Mouse (Mus musculus): ENCODE results near the gene Ppp4c. TPM values are rescaled to one million over a fixed set of nuclear protein-coding genes. Genes with fewer than 3 reads are reported as not detected.
"Not testable (repeated sequence)": the region's sequence is repeated elsewhere in the genome, so short reads cannot be mapped to it uniquely, and the experiment has no call there.

Ppp4c gene
- polyA plus RNA-seq, 1 experiment: 85.1 TPM

DNA sequence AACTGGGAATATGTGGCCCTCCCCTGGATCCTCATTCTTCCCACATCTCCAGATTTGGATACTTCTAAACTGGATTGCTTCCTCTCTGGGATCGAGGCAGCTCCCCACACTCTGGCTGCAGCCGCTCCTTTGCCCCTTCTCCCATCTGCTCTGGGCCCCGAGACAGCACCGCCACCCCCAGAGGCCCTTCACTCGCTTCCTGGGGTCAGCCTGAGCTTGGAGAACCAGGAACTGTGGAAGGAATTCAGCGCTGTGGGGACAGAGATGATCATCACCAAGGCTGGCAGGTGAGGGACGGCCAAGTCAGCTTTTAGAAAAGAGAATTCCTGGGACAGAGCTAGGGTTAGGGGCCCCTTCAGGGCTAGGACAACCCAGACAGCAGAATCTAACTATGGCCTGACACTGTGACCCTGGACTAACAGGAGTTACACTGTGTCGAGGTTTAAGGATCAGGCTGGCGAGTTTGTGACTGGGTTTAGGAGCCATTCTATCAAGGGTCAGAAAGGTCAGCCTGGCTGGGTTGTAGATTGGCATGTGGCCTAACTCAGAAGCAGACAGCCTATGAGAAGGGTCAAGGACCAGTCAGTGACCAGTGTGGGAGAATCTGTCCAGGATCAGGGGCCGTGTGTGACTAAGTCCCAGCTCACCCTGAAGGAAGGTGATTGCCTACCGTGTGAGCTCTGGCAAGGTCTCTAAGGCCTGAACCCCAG lies 10.5 kb downstream of the Ppp4c start:
- DNase-seq (ENCODE audit: extremely low spot score in 1 of 2, low spot score in 1 of 2): no peak

- DNase-seq (ENCODE audit: extremely low spot score in 1 of 2, low spot score in 1 of 2): no peak
Measured at GRCm38 (mm10) chr7:126780971-126781635, 11.2 kb downstream of the Ppp4c start, which contains the start of gene Tbx6. Gene Tbx6 (plus strand): TSS chr7:126781483.

- peak; percentile 74 to 89 for DNase-seq (ENCODE audit: extremely low spot score in 1 of 2, low spot score in 1 of 2)
Measured at GRCm38 (mm10) chr7:126779983-126780970, 12.0 kb downstream of the Ppp4c start.

DNA sequence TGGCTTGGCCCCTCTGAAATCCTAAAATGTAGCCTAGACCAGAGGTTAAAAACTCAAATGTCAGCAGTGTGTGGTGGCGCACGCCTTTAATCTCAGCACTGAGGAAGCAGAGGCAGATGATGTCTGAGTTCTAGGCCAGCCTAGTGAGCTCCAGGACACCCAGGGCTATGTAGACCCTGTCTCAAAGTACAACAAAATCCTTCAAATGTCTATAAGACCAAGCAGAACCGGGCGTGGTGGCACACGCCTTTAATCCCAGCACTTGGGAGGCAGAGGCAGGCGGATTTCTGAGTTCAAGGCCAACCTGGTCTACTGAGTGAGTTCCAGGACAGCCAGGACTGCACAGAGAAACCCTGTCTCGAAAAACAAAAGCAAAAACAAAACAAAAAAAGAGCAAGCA lies 13.2 kb downstream of the Ppp4c start:
- DNase-seq (ENCODE audit: extremely low spot score in 1 of 2, low spot score in 1 of 2): not testable (repeated sequence)

DNA sequence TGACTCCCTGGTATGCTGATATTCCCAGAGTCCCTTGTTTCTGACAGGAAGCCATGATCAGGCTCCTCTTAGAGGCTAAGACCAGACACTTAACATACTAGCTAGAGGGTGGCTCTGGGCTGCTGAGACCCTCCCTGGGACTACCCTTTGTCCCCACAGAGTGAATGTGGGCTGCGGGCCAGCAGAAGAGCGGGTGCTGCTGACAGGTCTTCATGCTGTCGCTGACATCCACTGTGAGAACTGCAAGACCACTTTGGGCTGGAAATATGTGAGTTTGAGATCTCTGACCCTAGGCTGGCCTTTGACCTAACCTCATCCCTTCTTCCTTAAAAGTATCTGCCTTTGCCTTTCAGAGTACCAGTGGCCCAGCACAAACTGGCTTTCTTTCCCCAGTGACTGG lies 14.1 kb downstream of the Ppp4c start:
- DNase-seq (ENCODE audit: extremely low spot score in 1 of 2, low spot score in 1 of 2): no peak

GRCm38 (mm10) chr7:126777476-126777875 lies 14.8 kb downstream of the Ppp4c start:
- DNase-seq (ENCODE audit: extremely low spot score in 1 of 2, low spot score in 1 of 2): no peak

GRCm38 (mm10) chr7:126776598-126777057 lies 15.7 kb downstream of the Ppp4c start, which contains the start of gene Ypel3:
Gene Ypel3 (plus strand): TSS chr7:126776955.
- peak; percentile 89 to 94 for DNase-seq (ENCODE audit: extremely low spot score in 1 of 2, low spot score in 1 of 2)

DNA sequence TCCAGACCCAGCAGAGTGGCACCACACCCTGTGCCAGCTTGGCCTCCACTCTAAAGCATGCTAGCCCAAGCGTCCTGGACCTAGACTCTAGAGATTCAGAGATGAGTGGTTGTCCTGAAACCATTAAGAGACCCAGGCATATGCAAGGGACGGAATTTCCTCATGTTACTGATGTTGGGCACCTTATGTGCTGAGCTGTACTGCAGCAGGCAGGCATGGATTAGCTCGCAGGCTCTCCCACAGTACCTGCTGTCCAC lies 16.4 kb downstream of the Ppp4c start:
- no peak for DNase-seq (ENCODE audit: extremely low spot score in 1 of 2, low spot score in 1 of 2)

DNA sequence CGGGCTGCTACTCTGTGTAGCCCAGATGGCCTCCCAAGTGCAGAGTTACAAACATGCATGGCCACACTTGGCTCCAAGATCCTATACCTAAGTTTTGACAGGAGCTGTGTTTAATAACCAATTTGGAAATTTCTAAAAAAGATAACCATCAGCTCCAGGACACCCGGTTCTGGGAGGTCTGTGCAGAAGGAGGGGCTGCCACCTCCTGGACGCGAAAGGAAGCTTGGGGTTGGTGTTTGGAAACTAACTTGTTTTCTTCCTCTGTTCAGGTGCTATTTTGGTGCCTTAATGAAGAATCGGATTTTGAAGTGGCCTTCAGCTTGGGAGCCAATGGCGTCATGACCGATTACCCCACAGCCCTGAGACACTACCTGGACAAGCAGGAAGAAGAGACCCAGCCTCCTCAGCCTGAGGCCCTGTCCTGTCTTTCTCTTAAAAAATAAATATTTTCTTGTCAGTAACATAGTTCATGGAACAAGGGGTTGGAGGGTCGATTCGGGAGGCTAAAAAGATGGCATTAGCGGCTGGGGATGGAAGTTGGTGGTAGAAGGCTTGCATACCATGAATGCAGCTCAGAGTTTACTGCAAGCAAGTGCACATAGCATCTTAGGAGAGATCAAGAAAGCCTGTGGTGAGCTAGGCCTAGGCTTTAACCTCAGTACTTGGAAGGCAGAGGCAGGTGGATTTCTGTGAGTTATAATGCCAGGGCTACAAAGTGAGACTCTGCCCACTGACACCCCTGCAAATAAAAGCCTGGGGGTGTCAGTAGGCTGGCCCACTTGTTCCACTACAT lies 16.9 kb downstream of the Ppp4c start:
- DNase-seq (ENCODE audit: extremely low spot score in 1 of 2, low spot score in 1 of 2): no peak

- no peak for DNase-seq (ENCODE audit: extremely low spot score in 1 of 2, low spot score in 1 of 2)
Measured at GRCm38 (mm10) chr7:126774463-126774862, 17.8 kb downstream of the Ppp4c start.

- no peak for DNase-seq (ENCODE audit: extremely low spot score in 1 of 2, low spot score in 1 of 2)
Measured at GRCm38 (mm10) chr7:126773351-126773750, 18.9 kb downstream of the Ppp4c start.

DNA sequence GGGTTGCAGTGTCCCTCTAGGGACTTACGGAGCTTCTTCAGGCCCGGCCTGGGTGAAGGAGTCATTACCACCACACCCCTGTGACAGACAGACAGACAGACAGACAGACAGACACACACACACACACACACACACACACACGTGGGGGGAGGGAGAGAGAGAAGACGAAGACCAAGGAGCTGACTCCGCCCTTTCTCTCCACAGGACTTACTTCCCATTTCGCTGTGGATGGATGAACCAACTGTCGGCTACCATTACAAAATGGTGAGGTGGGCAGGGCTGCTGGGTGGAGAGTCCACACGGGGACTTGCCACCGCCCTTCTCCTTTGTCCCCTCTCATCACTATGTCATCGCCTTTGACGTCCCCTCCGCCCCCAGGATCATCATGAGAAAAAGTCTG lies 21.5 kb downstream of the Ppp4c start:
- DNase-seq (ENCODE audit: extremely low spot score in 1 of 2, low spot score in 1 of 2): no peak

GRCm38 (mm10) chr7:126767001-126767400 lies 25.3 kb downstream of the Ppp4c start:
- DNase-seq (ENCODE audit: extremely low spot score in 1 of 2, low spot score in 1 of 2): no peak

- DNase-seq (ENCODE audit: extremely low spot score in 1 of 2, low spot score in 1 of 2): no peak
Measured at GRCm38 (mm10) chr7:126766201-126766600, 26.1 kb downstream of the Ppp4c start, which contains the start of gene Gdpd3. Gene Gdpd3 (plus strand): TSS chr7:126766334.

DNA sequence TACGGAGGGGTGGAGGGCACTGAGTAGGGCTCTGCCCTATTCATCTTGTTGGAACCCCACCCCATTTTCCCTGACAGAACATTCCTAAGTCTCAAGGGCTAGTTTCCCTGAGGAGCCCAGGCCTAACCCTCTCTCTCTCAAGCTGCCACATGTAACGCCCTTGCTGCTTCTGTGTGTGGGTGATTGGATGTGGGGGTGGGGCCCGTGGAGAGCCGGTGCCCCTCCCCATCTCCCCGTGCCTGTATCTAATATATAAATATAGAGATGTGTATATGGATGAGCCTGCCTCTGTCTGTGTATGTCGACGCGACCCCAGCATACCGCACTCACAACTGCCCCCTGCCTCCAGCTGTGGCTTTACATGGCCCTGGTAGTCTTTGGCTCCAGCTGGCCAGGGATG lies 26.8 kb downstream of the Ppp4c start:
- DNase-seq (ENCODE audit: extremely low spot score in 1 of 2, low spot score in 1 of 2): no peak

GRCm38 (mm10) chr7:126762471-126763008 lies 29.8 kb downstream of the Ppp4c start:
- DNase-seq (ENCODE audit: extremely low spot score in 1 of 2, low spot score in 1 of 2): peak; percentile 80 to 81

GRCm38 (mm10) chr7:126761529-126762067 lies 30.7 kb downstream of the Ppp4c start:
- DNase-seq (ENCODE audit: extremely low spot score in 1 of 2, low spot score in 1 of 2): no peak

- DNase-seq (ENCODE audit: extremely low spot score in 1 of 2, low spot score in 1 of 2): no peak
Measured at GRCm38 (mm10) chr7:126760956-126761355, 31.3 kb downstream of the Ppp4c start.

DNA sequence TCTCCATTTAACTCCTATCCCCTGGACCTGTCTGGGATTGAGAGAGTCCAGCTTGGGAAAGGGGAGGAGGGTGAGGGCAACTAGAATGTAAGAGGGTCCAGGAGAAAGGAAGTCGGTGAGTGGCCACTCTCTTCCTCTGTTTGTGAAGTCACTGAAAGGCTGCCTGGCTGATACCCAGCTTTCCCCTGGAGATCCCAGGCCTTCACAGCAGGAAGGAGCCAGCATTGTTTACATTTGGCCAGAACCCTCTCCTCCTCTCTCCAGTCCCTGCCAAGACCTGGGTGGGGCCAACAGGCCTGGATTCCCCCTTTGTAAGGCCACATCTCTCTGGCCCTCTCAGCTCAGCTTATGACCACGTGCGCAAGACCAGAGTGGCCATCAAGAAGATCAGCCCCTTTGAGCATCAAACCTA lies 31.9 kb downstream of the Ppp4c start:
- no peak for DNase-seq (ENCODE audit: extremely low spot score in 1 of 2, low spot score in 1 of 2)

Data from frontal cortex, adult 2 months (tissue).